Mouse (Mus musculus) monocyte, adult 2 months (primary cell): ENCODE measurements around the gene Nedd4.

Source experiments
- DNase-seq, 2 experiments: peaks; one replicate each; pipeline ENCODE4 v3.0.0; 2022; ENCODE audit warnings: low spot score in 2 of 2, low read depth in 1 of 2

Gene Nedd4

GRCm38 (mm10) chr9:72714945-72715344 lies 52.8 kb downstream of the Nedd4 start:
- no peak for DNase-seq

- no peak for DNase-seq
Observed at GRCm38 (mm10) chr9:72716200-72716599, 54.1 kb downstream of the Nedd4 start.

- DNase-seq = no peak
Observed at GRCm38 (mm10) chr9:72719143-72719542, 57.0 kb downstream of the Nedd4 start.

GRCm38 (mm10) chr9:72721221-72721620 lies 59.1 kb downstream of the Nedd4 start:
- no peak for DNase-seq

- no peak for DNase-seq
Observed at GRCm38 (mm10) chr9:72722622-72723021, 60.5 kb downstream of the Nedd4 start.

DNA sequence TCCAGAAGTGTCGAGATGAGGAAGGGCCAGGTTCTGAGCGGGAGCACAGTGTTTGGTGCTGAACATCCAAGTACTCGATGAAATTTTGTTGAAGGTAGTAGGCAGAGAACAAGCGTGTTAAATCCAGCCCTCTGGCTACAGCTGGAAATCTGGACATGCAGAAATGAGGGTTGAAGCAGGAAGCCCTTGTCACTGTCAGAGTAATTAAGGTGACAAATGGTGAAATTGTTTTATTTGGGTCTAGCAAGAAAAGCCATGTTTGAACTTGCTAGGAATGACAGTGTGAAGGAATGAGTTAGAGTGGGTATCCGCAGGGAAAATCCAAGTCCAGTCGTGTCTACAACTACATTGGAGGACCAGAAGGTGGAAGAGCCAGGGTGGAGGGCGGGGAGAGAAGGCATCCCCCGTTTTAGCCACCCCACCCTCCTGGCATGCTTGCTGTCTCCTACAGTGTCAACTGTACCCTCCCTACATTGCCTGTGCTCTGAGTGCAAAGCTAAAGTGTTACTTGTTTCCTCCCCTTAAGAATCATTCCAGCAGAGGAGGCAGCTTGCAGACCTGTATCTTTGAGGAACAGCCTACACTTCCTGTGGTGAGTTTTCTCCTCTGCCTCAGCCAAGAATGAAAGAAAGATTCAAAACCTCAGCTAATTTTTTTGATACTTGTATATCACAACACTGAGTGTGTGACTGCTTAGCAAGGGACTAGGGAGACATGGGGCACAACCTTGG lies 62.5 kb downstream of the Nedd4 start:
- no peak for DNase-seq

DNA sequence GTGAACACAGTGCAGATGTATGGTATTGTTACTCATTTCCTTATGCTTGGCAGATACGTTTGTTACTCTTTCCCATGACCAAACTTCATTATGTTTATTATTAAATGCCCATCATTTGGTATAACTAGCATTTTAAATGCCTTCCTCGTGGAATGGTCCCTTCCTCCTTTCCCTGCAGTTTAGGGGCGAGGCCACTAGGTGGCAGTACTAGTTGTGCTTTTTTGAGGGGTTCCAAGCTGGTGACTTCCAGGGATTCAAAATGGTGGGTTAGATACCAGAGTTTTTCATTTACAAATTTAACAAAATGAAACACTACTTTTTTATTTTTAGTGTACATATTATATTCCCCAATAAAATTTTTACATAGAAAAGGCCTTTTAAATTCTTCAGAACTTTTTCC lies 71.8 kb downstream of the Nedd4 start:
- peak in 1 of 2 experiments; percentile 12 for DNase-seq

GRCm38 (mm10) chr9:72735822-72736410 lies 73.8 kb downstream of the Nedd4 start:
- DNase-seq = peak in 1 of 2 experiments; percentile 35

DNA sequence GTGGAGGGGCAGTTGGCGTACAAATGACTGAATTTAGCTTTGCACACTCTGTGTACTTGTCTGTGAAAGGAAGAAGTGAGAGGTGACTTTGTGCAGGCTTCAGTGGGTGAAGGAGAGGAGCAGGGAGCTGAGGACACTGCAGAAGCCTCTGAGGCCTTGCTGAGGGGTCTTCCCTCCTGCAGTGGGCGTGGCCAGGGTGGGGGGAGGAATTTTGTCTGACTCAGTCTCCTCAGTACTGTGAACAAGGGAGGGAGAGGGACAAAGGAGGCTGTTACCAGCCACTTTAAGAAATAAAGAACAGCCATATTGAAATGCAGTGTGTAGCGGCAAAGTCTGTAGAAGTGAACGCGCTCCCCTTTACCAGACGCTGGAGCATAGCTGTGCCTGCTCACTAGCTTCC lies 79.1 kb downstream of the Nedd4 start:
- DNase-seq = no peak

DNA sequence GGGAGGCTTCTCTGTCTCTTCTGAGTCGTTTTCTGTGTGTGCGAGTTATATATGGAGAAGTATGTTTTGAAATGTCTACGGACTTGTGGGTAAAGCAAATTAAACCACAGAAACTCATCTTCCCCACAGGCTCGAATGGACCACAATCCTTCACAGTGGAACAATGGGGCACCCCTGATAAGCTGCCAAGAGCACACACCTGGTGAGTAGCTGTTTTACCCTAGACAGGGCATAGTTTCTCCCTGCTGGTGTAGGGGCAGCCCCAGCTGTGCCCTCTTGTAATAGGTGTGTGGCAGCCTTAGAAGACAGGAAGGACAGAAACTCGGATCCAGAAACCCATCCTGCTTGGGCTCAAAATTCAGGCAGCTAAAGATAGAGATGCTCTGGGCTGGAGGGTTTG lies 84.1 kb downstream of the Nedd4 start:
- no peak for DNase-seq

DNA sequence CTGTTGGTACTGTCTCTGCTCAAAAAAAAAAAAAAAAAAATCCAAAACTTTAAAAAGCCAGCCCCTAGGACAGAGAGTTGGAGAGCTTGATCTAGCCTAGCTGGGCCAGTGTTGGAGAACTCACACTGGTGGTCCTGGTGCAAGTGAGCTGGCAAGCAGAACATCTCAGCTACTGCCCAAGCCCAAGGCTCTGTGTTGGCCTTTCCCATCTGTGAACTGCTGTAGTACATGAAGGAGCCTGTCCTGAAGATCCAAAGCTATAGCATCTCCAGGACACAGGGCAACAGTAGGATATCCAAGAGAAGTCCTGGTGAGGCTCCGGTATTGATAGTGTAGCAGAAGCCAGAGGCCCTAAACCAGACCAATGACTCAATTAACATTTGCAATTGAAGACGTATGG lies 88.1 kb downstream of the Nedd4 start:
- no peak for DNase-seq

DNA sequence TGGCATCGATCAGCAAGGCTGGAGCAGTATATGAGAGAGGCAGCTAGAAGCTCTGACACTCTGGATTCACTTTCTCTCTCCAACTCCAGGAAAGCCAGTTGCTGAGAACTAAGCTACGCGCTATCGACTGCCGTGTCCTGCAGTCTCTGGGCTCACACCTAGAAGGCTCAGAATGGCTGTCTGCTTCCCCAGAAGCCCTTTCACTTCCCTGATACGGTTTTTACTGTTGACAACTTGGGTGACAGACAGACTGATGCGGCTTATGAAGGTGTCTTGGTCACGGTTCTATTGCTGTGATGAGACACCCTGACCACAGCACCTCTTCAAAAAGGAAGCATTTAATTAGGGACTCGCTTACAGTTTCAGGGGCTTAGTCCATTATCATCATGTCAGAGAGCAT lies 90.5 kb downstream of the Nedd4 start:
- no peak for DNase-seq

GRCm38 (mm10) chr9:72753741-72754140 lies 91.6 kb downstream of the Nedd4 start:
- DNase-seq = no peak

- no peak for DNase-seq
Observed at GRCm38 (mm10) chr9:72757143-72757542, 95.0 kb downstream of the Nedd4 start.

- no peak for DNase-seq
Observed at GRCm38 (mm10) chr9:72758705-72759131, 96.6 kb downstream of the Nedd4 start.

DNA sequence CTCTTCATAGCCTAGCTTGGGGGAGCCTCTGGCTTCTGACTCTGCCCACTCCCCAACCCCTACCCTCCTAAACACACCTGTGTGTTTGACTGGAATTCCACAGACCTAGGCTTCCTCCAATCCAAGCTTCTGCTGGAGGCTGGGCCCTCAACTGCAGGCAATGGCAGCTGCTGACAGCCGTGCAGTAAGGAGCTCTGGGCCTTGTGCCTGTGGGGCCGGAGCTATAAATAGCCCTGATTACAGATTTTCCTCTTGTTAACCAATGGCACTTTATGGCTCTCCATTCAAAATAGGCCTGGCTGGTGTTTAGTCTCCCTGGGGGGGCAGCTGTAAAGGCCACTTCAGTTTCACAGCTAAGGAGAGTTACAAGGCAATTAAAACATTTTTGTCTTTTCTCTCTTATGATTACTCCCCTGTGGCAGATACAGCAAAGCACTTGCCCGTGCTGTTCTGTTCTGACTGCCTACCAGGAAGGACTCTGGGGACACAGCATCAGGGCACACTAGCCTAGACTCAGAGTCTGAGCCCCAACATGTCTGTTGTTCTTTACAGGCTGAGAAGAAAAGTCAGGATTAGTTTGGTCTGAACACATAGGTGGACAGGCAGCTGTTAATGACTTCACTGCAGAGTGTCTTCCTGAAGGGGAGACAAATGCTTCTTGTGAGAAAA lies 101.0 kb downstream of the Nedd4 start:
- no peak for DNase-seq

DNA sequence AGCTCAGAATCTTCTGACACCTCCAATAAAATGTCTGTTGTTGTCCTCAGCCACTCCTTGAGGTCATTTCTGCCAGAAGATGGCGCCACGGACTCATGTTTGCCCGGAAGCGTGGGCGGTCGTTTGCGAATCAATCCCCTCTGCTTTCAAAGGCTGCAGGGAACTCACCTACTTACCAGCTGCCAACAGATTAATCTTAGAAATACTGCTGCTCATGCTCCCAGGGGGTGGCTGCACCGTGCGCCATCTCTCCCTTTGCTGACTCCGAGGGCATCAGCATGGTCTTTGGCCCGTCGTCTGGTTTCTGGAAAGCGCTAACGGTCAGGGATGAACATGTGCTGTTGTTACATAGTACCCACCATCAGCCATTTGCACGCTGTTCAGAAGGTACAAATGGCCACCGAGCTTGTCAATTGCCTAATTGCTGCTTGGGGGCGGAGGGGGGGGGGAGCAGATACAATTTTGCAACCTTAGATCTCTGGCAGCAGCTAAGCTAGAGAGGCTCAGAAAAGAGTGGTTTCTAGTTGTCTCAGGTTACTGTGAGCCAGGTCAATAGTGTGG lies 104.7 kb downstream of the Nedd4 start:
- peak; percentile 19 to 54 for DNase-seq

DNA sequence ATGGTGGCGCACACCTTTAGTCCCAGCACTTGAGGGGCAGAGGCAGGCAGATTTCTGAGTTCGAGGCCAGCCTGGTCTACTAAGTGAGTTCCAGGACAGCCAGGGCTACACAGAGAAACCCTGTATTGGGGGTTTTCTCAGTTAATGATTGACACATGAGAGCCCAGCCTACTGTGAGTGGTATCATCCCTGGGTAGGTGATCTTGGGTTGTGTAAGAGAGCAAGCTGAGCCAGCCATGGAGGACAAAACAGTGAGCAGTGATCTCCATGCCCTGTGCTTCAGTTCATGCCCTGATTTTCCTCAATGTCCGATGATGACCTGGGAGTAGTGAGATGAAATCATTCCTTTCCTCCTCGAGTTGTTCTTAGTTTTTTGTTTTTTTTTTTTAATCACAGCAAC lies 112.9 kb downstream of the Nedd4 start:
- no peak for DNase-seq

GRCm38 (mm10) chr9:72779004-72779403 lies 116.9 kb downstream of the Nedd4 start:
- DNase-seq = no peak

DNA sequence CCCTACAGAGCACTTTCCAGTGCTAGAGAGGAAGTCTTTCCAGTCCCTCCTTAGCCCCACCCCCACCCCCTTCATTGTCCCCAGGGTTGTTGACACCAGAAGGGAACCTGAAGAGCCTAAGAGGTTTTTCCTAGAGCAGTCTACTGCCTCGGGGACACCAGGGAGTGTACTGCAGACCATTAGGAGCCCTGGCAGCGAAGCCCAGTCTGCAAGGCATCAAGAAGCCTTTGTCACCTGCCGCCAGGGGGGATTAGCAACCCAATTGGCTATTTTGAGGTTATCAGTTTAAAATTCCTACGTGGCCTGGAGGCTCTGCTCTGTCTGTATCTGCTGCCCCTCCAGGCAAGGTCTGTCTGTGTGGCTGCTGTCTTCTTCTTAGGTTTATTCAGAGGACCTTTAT lies 117.6 kb downstream of the Nedd4 start:
- DNase-seq = no peak

DNA sequence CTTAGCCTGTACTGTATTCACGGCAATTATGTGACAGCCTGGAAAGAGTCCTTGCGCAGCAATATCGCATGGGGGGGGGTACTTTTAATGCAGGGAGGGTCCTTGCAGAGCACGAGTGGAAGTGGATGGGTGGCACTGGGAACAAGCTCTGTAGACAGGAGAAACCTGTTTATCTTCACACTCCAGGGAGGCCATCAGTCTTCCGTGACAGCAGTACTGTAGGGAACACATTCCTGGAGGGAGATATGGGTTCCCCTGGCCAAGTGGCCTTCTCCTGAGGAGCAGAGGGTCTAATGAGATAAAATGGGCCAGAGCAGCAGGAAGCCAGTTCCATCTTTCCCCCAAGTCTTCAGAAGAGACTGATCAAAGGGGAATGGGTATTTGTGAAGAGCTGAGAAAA lies 118.5 kb downstream of the Nedd4 start:
- DNase-seq = no peak

DNA sequence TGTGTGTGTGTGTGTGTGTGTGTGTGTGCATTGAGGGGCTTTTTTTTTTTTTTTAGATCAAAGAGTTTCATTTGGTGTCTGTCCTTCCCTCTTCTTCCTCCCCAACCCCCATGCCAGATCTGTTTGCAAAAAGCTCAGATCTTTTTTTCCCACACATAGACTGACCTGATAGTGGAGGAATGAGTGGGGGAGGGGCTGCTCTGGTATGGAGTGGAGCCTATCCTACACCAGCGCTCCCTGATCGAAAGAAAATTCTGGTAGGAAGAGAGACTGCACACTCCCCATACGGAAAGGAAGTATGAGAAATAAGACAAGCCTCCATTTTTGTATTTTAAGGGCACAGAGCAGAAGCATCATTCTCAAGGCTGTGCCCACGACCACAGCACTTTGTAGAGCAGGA lies 119.3 kb downstream of the Nedd4 start:
- no peak for DNase-seq
